Mouse (Mus musculus) kidney, postnatal 14 days (tissue): ENCODE data around the gene Rnf150.
"Not testable (repeated sequence)": the region's sequence is repeated elsewhere in the genome, so short reads cannot be mapped to it uniquely, and the experiment has no call there.

Source experiments
- DNase-seq: peaks from one replicate; pipeline ENCODE4 v3.0.0; 2022; ENCODE audit warnings: mixed read lengths

Rnf150 gene

DNA sequence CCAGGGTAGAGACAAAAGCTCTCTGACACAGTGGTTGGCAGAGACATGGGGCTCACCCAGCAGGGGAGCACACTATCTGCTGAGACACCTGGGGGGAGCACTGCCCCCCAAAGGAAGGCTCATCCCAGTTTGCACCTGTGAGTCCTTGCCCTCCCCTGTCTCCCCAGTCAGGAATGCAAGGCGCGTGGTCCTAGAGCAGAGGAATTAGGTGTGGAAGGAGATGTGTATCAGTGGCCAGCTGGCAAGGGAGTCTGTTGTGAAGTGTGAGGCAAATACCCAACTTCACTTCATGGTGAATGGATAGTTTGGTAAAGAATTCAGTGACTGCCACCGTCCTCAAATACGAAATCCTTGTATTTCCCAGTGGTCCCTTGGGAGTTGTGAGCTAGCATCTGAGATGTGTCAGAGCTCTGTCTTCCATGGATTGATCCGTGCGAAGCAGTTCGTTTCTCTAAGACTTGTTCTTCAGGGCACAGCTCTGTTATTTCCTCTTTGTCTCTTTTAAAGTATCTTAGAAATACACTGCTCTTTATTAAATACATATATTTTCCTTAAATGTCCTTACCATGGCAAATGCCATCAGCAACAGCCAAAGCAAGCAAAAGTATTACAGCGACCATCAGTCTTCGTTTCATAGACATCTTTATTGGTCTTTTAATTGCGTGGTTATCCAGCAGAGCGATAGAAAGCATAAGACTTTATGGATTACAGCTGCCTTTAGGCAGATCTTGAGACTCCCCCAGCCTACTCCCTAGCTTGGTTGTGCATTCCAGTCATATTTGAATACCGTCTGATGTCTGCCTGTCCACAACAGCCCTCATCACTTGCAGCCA, 215.8 kb downstream of the Rnf150 start:
- peak; percentile 17 for DNase-seq

DNA sequence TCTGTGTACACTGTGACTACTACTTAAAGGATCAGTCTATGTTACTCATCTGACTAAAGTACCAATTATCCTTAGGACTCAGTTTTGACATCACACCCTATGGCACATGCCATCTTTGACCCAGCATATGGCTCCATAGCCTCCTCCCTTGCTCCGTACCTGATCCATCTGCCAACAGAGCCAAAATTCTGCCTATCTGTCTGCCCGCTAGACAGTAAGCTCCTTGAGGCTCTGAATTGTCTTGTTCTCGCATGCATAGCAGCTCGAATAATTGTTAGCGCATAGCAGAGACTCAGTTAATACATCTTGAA, 216.3 kb downstream of the Rnf150 start:
- DNase-seq, result no peak

- DNase-seq, result no peak
Observed at GRCm38 (mm10) chr8:83081266-83081665, 218.1 kb downstream of the Rnf150 start.

- not testable (repeated sequence) for DNase-seq
Observed at GRCm38 (mm10) chr8:83081806-83082205, 218.7 kb downstream of the Rnf150 start.

GRCm38 (mm10) chr8:83082251-83082650, 219.1 kb downstream of the Rnf150 start:
- DNase-seq, result no peak

- DNase-seq, result no peak
Observed at GRCm38 (mm10) chr8:83083452-83083851, 220.3 kb downstream of the Rnf150 start.

DNA sequence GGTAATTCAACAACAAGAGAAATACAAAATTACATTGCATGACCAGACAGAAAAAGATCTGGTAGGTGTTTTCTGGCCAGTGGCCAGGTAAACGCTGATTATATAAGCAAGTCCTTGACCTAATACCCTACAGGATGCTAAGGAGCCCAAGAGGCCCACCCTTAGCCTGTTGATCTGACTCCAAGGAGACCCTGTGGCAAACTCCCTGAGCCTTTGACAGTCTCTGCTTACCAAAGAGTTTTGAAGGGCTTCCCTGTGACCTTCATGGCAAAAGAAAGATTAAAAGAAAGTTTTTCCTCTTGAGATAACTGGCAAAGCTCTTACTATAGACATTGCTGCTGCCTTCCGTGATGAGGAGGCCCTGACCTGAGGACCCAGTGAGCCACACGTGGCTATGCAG, 222.4 kb downstream of the Rnf150 start:
- no peak for DNase-seq

- DNase-seq, result no peak
Observed at GRCm38 (mm10) chr8:83086625-83087024, 223.5 kb downstream of the Rnf150 start.

- no peak for DNase-seq
Observed at GRCm38 (mm10) chr8:83087604-83088003, 224.4 kb downstream of the Rnf150 start.

DNA sequence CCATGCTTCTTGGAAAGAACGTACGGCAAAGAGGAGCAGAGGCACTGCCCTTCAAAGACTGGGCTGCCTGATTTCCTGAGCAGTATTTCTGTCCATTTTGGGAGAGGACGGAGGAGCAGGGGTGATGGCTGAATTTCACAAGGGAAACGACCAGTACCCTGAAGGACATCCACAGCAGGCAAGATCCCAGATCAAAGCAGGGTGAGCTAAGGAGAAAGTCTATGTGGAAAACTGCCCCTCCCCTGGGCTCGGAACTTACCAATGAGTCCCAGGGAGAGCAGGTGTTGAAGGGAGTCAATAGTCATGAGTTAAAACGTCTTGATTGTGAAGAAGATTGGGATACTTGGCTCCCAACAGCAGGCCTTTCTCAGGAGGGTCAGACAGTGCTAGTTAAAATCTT, 225.0 kb downstream of the Rnf150 start:
- DNase-seq, result no peak

GRCm38 (mm10) chr8:83089336-83089986, 226.3 kb downstream of the Rnf150 start:
- peak; percentile 87 for DNase-seq

DNA sequence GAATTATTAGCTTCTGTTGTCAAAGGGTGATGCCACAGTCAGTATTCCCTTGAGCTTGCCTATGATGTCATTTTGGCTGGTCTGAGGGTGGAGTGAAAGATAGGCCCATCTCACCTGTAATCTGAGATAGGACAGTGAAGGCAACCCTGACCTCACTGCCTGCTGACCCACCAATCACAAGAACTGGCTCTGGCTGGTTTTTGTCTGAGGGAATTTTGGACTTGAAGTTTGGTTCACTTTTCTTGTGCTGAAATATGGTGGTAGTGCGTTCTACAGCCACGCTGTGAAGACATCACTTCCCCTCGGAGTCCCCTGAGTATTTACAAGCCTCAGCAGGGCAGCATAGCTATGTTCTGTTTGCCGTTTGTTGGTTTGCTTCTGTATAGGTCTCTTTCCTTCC, 227.3 kb downstream of the Rnf150 start:
- no peak for DNase-seq

GRCm38 (mm10) chr8:83100041-83100440, 236.9 kb downstream of the Rnf150 start:
- peak; percentile 38 for DNase-seq

DNA sequence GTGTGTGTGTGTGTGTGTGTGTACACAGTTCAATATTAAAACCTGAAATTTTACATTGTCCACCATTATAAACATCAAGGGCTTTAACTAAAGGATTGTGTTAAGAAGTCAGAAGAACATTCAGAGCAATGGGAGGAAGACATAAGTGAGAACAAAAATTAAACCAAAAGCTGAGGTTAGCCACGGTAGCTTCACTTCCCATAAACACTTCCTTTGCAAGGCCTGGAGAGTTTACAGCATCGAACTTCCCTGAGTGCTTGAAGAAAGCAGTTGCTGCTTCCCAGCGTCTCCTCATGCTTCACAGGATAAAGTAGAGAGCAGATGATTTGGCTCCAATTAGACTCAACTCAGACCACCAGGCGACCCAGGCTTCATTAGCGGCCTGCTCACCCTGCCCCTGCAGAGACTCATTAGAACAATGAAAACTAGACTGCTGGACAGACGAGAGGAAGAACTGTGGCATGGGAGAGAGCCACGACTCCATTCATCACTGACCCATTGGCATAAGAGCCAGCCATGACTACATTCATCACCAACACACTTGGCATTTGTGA, 239.9 kb downstream of the Rnf150 start:
- no peak for DNase-seq

GRCm38 (mm10) chr8:83103968-83104367, 240.8 kb downstream of the Rnf150 start:
- no peak for DNase-seq

GRCm38 (mm10) chr8:83109756-83110155, 246.6 kb downstream of the Rnf150 start:
- DNase-seq, result peak; percentile 38

- DNase-seq, result no peak
Observed at GRCm38 (mm10) chr8:83110177-83110576, 247.0 kb downstream of the Rnf150 start.

GRCm38 (mm10) chr8:83135086-83135485, 271.9 kb downstream of the Rnf150 start:
- DNase-seq, result peak; percentile 55

DNA sequence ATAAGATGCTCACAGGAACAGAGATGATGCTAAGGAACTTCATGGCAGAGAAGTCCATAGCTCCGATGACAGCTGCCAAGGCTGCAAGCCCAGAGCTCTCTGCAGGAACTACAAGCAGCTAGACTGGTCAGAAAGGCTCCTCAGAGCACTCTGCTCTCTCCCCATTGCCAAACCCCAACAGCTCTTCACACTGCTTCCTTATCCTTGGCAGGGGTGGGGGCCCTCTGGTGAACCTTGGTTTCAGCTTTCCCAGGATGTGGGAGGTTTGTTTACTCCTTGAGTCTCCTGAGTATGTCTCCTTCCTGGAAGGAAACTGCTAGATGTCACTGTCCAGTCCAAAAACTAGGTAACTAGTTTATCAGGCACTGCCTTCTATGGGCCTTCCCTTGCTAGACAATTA, 276.9 kb downstream of the Rnf150 start:
- no peak for DNase-seq

DNA sequence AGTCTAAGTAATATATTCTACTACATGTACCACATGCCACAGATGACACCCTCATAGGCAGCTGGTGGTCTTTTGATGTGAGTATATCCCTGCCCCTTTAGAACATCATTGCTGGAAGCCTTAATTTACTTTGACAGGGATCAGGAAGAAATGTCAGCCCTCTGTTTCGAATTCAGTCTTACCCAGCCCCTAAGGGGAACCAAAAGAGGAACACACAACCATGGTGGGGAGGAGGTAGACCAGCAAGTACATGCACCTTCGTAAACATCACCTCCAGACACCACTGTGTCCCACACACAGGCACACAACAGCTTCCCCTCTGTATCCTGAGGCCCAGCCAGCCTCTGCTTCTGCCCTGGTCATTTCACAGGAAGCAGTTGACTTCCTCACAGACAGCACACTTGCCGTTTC, 277.6 kb downstream of the Rnf150 start:
- no peak for DNase-seq
